Mouse (Mus musculus) adrenal gland, adult (tissue): ENCODE measurements around the gene Alox12.

Source experiments
- DNase-seq, 2 experiments: peaks; one replicate each; pipeline ENCODE4 v3.0.0; 2022 to 2023; ENCODE audit warnings: low spot score in 1 of 2; ENCODE audit not compliant: inconsistent age in 2 of 2

Gene Alox12

DNA sequence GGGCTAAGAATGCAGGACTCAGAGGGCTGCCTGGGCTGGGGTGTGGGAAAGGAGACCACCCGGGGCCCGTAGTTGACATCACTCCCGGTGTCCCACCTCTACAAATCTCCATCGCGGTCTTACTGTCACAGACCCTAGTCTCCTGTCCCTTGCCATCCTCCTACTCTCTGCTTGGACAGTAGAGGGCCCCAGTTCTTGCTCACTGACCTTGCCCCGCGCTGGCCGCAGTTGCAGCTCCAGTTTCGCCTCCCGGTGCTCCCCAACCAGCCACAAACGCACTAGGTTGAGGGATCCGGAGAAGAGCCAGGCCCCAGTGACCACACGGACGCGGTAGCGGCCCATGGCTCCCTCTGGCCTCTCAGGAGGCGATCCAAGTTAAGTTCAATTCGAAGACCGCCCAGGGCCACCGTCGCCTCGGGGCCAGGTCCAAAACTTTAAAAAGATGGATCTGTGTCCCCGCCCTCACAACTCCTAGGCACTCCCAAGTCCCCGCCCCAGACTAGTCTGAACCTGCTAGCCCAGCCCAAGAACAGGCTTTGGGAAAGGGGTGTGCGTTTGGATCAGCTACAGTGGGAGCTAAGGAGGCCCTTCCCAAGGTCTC, at the start of gene Alox12:
Alox12 (minus strand) TSS at position 423 of the 601 bp plus-strand sequence.
- DNase-seq: peak; percentile 66 to 89

DNA sequence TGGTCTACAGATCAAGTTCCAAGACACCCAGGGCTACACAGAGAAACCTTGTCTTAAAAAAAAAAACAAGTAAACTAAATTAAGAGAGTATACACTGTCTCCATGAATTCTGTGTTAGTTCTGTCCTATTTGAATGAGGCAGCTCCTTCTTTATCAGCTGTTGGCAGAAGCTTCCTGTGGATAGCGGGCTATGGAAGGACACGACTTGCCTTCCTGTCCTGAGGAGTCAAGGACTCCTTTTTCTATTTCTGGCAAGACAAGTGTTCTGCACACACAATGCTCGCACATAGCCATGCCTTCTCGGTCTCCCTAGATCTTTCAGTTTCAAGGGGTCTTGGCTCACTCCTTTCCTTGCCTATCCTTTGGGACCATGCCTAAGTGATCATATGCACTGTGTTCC, 47.1 kb upstream of the Alox12 start:
- DNase-seq: peak; percentile 15 to 56

DNA sequence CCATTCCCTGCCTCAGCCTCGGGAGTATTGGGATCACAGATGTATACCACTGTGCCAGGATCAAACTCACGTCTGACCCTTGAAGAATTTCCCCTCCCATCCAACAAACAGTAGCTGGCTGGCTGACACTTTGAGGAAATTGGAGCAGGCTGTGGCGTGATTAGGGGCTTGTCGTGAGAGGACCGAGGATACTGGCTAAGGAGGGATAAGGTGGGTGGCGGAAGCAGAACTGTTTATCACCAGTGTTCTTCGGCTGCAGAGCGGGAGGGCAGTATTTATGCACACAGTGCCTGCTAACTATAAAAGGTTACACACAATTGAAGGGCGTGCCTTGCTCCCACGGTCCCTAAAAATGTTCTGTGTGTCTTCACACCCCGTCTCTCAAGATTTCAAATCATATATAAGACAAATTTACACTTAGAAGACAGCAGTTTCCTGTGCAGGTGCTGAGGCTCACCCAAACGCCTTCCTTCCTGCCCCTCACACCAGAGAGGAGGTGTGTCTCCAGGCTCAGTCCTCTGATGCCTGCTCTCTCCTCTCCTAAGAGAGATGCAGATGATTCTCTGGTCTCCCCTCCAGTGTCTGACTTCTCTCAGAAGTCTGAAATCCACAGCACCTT, 42.8 kb upstream of the Alox12 start:
- DNase-seq: no peak

DNA sequence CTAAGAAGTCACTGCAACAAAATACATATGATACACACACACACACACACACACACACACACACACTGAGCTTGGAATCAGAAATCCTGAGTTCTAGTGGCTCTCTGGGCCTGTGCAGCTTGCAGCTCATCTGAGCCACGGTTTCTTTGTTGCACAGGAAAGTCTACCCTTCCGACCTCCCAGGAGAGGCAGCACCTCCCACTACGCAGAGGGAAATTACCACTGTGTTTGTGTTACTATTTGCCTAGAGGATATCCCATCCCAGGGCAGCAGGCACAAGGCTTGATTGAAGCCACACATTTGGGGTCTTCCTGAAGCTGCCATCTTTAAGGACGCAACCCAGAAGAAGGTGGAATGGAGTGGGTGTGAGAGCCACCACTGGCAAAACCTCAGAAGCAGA, 42.3 kb upstream of the Alox12 start:
- no peak for DNase-seq

DNA sequence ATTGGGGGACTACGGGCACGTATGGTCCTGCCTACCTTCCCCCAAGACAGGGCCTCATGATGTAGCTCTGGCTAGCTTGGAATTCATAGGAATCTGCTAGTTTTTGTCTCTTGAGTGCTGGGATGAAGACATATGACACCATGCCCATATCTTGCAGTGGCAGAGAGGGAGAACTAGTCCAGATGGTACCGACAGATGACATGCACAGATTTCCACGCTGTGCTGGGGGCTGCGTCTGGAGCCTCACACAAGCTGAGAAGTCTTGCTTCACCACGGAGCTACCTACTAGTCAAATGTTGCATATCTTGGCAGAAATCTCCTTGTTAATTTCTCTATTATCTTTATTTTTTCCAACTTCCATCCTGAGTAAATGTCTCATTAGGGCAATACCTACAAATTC, 38.7 kb upstream of the Alox12 start:
- DNase-seq: no peak

DNA sequence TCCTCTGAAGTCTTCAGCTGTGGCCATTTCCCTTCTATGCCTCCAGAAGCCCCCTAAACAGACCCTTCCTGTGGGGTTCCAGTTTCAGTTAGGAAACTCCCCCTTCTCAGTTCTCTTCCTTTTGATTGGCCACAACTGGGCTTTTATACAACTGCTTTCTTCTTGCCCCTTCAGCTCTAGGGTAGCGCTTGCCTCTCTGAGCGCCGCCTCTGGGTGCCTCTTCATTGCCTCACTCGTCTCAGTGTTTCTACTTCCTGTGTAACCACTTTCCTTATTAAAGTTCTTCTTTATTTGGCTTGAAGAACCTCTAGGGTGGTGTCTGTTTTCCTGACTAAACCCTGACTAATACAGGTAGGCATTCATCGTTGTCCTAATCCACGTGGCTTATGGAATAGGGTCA, 36.1 kb upstream of the Alox12 start:
- DNase-seq: no peak

DNA sequence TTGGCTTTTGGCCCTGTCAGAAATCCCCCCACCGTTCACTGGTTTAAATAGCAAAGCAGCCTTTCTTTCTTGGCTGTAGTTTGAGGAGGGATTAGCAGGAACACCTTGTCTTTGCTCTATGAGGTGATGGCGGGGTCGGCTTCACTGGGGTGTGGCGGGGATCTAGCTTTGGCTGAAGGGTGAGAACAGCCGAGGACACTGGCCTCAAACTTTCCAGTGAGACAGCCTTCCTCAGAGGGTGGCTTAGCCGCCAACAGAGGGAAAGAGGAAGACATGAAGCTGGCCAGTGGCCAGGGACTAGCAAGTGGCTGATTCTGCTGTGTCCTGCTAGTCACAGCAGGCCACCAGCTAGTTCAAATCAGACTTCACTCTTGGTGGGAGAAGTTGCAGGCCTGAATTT, 34.1 kb upstream of the Alox12 start:
- DNase-seq: peak in 1 of 2 experiments; percentile 44

DNA sequence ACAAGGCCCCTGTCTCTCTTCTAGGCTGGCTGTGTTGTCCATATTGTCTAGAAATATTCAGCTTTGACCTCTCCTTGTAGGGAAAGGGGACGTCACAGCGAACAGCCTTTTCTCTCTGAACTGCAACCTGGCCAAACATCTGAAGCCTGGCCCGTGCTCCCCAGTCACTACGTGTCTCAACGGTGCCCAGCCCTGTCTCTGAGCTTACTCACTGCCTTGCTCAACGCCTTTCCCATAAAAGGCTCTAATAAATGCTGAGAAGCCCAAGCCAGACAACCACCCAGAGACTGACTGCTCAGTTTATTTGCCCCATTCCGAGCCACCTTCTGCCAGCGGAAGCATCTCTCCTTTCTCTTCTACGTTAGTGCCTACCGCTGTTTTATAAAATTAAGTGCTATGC, 32.9 kb upstream of the Alox12 start:
- DNase-seq: no peak

DNA sequence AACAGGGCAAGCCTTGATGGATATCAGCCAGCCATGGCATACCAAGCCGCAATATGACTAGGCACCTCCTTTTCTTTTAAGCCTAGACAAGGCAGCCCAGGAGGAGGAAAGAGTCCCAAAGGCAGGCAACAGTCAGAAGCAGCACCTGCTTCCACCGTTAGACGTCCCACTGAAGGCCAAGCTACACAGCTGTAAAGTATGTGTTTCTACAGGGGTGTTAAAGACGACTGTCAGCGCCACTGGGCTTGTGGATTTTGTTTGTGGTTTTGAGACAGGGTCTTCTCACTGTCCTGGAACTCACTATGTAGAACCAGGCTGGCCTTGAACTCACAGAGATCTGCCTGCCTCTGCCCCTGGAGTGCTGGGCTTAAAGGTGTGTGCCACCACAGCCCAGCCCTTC, 30.5 kb upstream of the Alox12 start:
- no peak for DNase-seq

DNA sequence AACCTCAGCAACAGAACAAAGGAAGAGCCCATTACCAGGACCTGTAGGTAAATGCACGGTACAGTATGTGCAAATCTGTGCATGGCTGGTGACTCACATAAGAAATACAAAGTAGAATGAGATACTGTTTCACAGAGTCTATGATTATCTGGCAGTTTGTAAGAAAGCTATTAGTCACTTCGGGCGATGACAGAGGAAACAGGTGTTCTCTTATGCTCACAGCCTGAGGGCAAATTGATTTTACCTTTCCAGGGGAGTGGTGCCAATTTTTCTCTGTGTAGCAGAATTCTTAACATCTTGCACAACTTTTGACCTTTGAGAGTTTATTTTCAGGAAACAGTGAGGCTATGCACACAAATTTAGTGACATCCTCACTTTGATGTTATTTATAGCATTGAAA, 29.6 kb upstream of the Alox12 start:
- DNase-seq: no peak

DNA sequence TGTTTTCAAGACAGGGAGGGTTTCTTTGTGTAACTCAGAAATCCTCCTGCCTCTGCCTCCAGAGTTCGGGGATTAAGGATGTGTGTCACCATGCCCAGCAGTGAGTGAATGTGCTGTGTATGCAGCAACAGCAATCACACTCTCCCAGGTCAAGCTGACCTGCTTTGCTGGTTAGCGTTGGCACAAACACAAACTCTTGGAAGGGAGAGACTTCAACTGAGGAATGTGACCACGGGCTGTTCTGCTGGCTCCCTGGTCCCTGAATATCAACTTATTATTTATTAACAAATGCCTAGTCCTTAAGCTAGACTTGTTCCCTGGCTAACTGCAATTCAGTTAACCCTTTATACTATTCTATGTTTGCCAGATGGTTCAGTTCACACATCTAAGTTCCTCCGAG, 28.5 kb upstream of the Alox12 start:
- no peak for DNase-seq

DNA sequence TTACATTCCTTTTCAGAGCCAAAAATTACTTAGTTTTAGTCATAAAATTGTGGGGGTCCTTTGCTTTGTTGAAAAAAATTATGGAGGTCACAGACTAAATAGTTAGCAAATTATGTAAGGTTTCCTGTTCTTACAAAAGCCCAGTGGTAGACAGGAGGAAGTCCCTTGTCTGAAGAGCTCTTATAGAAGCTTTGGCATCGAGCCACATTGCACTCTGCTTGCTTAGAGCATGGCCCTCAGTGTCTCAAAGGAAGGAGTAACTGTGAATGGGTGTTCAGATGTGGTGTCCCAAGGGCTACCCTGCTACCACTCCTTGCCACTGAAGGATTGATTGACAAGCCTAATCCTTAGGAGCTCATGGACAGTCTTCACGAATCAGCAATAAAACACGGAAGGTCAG, 25.3 kb upstream of the Alox12 start:
- peak in 1 of 2 experiments; percentile 29 for DNase-seq

DNA sequence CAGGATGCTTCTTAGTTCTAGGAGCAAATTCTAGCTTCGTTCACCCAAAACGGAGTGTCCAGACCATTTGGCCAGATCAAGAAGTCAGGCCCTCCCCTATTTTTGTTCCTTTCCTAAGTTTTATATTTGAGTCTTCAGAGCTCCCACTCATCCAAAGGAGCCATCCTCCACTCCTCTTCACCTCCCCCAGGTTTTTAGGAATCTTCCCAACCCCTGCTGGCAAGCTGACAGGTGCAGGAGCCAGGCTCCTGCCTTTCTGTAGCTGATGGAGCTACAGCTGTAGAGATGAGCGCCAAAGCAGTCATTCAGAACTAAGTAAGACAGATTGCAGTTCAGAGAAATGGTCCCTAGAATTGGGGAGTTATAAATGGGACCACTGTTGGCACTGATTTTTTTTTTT, 23.8 kb upstream of the Alox12 start:
- no peak for DNase-seq

DNA sequence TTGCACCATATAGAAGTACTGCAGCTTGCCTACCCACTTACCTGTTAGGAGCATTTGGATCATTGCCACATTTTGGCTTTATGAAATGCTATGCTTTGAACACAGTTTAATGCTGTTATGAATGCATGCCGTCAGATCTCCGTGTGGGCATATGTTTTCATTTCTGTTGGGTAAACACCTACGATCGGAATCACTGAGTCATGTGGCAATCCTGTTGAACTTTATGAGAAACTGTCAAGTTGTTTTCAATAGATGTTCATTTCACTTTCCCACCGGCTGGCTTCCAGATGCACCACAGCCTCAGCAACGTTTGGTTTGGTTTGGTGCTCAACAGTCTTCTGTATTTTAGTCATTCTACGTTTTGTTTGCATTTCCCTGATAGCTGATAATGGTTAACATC, 16.5 kb upstream of the Alox12 start:
- DNase-seq: no peak

DNA sequence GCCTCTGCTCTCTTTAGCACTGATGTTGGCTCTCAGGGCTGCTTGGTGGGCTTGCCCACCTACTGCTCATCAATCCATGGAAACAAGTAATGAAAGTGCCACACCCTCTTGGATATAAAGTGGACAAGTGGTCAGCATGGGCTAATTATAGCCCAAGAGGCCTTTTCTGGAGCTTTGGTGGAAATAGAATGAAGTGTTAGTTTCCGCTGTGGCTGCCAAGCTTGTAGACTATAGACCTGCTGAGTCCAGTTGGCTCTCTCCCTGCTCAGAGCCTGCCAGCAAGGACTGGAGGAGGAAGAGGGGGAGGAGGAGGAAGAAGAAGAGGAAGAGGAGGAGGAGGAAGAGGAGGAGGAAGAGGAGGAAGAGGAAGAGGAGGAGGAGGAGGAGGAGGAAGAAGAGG, 11.3 kb upstream of the Alox12 start:
- no peak for DNase-seq

DNA sequence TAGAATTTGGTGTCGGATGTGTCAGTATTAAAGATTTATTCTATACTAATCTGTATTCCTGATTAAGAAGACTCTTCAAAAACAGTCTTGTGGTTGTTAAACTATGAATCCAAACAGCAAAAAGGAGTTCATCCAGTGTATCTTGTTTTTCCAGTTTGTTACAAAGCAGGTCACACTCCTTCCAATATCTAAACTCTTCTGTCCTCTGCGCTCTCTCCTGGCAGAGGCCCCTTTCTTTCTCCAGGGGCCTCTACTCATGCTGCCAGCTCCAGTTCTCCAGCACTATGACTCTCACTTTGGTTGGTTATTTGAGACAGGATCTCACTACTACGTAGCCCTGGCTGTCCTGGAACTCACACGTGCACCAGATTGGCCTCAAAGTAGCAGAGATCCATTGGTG, 10.7 kb upstream of the Alox12 start:
- DNase-seq: no peak

DNA sequence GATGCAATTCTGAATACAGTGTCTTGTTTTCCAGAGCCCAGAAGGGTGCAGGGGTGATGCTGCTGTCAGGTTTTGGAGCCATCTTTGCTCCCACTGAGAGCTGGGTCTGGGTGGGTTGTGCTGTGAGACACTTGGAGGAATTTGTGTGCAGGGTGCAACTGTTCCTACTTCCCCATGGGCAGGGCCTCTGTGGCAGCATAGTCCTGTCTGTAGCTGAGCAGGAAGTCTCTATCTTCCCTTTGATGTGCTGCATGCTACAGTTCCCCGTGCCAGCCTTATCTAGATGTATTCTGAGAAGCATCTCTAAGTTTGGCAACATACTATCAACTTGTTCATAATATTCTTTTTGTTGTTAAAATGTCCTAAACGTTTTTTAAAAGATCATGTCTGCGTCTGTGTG, 10.1 kb upstream of the Alox12 start:
- DNase-seq: no peak

DNA sequence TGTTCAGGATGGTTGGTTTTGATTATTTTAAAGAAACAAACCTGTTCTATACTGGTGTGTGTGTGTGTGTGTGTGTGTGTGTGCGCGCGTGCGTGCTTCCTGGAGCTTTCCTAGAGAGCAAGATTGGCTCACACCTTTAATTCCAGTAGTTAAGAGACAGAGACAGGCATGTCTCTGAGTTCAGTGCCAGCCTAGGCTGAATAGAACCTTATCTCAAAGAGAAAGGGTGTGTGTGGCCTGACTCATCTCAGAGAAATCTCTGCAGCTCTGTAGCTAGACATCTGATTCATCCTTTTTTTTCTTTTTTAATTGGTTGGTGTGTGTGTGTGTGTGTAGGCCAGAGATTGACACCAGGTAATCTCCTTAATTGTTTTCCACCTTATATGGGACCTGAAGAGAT, 3.9 kb upstream of the Alox12 start:
- no peak for DNase-seq

DNA sequence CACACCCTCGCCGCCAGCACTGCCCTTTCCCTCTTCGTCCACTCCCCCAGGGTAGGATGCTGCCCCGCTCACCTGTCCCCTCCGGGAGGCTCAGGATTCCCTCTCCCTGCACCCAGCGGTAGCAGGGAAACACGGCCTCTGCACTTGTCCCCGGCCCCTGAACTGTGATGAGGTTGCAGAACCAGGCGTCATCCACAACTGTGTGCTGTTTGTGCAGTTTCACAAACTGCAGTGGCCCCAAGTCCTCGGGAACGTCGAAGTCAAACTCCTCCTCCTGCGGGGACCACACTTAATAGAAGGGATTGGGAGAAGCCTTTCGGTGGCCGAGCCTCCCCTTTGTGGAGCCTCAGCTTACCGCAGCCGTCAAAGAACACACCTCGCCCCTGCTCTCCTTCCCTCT, 816 bp downstream of the Alox12 start:
- no peak for DNase-seq

DNA sequence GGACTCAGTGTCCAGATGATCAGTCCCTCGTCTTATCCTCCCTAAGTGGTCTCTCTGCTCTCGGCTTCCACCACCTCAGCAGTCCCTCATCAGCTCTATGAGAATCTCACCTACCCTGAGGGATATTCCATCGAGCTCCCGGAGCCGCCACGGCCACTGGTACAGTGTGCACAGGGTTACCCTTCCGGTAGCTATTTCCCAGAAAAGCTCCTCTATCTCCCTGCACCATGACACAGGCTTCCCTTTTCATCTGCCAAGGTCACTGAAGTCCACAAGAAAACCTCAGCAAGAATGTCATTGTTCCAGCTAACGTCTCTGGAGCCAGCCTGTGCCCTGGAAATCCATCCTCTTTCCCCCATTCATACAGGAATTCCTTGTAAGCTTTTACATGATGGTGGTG, 3.3 kb downstream of the Alox12 start:
- peak in 1 of 2 experiments; percentile 48 for DNase-seq

DNA sequence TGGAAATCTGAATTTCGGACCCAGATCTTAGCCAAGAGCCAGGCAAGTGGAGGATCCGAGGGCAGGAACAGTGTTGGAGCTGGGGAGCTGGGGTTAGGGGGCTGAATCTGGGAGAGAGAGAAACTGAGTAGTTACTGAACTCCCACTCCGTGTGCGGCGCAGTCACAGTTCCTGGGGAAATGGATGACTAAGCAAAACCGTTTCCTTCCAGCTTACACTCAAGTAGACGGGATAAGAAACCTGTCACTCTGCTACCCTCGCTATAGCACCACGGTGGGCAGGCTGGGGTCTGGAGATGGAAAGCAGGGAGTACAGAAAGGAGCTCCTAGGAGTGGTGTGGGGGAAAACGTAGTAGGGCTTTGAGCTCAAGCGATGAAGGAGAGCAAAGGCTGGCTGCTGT, 5.0 kb downstream of the Alox12 start:
- no peak for DNase-seq

DNA sequence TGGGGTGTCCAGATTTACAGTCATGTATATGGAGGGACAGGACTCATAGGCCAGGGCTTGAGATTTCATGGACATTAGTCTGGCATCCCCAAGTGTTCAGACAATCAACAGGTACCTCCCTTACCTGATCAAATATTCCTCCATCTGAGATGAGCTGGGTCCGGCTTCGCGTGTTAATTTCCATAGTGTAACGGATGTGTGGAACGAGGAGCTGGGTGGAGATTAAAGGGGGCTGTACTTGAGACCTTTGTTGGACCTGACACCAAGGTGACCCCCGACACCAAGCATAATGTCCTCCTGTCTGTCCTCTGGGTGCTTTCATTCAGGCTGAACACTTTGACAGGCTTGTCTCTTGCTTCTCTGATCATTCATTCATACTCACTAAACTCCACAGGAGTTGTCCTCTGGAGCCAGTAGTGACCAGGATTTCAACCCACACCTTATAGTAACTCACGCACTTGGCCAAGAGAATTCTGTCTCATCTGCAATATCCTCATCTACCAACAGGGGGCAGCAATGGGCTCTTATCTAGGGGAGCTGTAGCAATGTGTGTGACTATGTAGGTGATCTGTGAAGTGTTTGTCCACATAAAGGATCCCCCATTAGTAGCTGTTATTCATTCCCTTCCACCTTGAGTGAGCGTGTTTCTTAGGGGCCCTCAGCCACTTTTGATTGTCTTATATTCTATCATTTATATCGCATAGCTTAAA, 7.9 kb downstream of the Alox12 start:
- DNase-seq: peak; percentile 63 to 92

DNA sequence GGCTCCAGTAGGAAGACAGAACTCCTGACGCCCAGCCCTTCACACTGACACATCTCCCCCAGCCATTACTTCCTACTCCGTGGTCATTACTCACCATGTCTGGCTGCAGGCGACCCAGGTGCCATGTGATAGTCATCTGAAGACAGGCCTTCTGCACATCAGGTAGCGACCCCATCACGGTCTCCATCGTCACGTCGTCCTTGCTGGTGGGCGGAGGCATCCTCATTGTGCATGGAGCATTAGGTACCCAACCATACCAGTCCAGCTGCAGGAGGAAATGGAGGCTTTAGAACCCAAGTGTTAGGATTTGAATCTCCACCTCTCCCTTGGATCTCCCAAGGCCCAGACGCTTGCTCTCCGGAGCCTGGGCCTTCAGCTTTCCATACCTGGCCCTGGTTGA, 12.6 kb downstream of the Alox12 start:
- DNase-seq: peak in 1 of 2 experiments; percentile 9
